Mouse (Mus musculus): ENCODE data around the gene Krtap28-10.

The Krtap28-10 gene

GRCm38 (mm10) chr1:83042380-83042779 is at the start of gene Krtap28-10:
Krtap28-10 (minus strand) TSS chr1:83042480.
- no peak for DNase-seq

DNA sequence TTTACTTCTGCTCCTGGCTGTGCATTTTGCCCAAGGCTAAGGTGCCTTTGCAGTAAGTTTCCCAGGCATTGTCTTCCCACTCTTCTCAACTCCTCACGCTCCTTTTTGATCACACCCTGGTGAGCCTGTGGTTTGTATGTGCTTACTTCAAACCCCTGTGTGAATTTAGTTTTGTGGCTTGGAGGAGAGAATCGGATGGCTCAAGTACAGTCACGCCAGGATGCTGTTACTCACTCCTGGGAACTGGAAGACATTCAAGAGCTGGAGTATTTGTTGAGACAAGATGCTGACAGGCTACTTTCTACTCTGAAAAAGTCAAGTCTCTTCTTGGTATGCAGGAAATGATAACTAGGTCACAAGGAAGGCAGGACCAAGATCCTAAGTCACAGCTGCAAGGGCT is 49.0 kb upstream of the Krtap28-10 start:
- DNase-seq, result no peak

GRCm38 (mm10) chr1:83084790-83085189 is 42.5 kb upstream of the Krtap28-10 start:
- DNase-seq, result no peak

DNA sequence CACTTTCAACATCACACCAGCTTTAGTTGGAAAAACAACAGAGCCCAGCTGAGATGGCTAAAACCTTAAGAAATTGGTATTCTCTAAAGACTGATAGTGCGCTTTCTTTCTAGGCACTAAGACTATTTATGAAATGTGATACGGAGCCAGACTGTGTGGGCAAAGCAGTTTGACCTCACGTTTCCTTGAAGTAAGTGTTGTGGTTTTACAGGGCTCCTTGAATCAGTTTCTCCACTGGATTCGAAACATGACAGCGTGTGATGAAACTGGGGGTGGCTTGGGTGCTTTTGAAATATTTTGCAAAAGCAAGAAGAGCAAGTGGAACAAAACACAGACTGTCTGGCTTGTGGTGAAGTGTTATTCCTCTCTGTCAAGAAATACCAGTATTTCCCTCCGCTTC is 34.7 kb upstream of the Krtap28-10 start:
- DNase-seq, result no peak

DNA sequence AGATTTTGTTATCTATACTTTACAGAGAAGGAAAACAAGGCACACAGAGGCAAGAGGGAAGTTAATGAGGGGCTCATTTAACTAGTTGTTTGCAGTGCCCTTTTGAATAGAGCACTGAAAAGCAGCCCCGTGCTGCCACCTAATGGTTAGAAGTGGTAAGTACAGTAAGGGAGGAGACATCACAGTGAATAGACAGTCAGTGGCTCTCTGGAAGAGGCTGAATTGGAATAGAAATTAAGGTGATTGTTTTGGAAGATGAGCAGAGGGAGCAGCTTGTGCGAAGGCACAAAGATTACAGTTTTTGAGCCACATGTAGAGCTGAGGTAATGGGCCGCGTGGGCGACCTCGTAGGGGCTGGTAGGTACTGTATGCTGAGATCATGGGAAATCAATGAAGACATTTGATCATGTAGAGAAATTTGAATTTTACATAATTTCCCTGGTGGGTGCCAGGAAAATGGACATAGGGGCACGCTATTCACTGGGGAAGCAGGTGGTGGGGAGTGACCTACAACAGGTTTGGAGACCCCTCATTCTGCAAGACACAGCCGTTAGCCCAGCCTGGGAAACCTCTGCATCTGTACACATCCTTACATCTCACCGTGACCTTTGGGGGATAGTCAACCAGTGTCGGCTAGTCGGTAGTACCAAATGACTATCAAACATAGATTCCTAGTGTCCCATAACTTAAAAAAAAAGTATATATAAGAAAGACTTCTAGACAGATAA is 34.1 kb upstream of the Krtap28-10 start:
- peak; percentile 73 for DNase-seq

GRCm38 (mm10) chr1:83075526-83076189 is 33.4 kb upstream of the Krtap28-10 start:
- DNase-seq, result no peak

GRCm38 (mm10) chr1:83067205-83067604 is 24.9 kb upstream of the Krtap28-10 start:
- no peak for DNase-seq

DNA sequence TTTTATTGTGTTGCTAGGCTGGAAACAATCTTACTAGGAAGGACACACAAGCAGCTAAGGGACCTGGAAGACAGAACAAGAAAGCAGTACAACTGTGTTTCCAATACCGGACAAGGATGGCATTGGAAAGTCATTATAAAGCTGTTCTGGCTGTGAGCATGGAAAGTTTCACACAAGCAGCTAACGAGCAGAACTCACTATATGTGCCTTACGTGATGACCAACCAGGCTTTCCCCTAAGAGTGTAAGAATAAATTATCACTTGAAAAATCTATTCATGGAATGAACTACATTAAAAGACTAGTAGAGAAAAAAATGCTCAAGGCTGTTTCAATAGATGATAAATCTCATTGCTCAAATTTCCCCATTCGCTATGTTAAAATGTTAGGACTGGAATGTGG is 24.3 kb upstream of the Krtap28-10 start:
- no peak for DNase-seq

DNA sequence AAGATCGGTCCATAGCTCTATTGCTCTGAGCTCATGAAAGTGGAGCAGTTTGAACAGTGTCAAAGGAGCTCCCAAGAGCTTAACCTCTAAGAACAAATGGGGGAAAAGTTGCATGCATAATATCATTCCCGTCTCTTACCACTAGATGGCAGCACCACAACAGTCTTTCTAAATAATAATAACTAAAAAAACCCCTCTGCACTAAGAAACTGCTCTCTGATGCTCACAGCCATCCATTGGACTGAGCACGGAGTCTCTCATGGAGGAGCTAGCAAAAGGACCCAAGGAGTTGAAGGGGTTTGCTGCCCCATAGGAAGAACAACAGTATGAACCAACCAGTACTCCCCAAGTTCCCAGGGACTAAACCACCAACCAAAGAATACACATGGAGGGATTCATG is 22.6 kb upstream of the Krtap28-10 start:
- DNase-seq, result peak; percentile 56

DNA sequence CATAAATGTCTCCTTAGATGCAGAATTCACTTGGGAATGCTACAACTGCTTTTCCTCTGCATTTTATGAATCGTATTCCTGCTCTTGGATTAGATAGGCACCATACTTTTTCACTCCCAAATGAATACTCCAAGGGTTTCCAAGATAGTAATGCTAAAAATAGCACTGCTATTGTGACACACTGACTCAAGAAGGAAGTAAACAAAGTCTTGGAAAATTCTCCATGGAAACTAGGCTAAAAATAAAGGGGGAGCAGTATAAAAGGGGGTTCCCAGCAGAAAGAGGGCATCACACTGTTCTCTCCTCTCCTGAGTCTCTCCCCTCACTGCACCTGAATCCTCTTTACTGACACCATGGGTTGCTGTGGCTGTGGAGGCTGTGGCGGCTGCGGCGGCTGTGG is 18.4 kb upstream of the Krtap28-10 start, which contains the start of gene Krtap28-13:
Krtap28-13 (plus strand) TSS at position 288 of the 400 bp plus-strand sequence.
- no peak for DNase-seq

- no peak for DNase-seq
Measured at GRCm38 (mm10) chr1:83059278-83059677, 17.0 kb upstream of the Krtap28-10 start, which contains the start of gene A030005K14Rik. A030005K14Rik (minus strand) TSS chr1:83059378.

- no peak for DNase-seq
Measured at GRCm38 (mm10) chr1:83058481-83058880, 16.2 kb upstream of the Krtap28-10 start.

- DNase-seq, result no peak
Measured at GRCm38 (mm10) chr1:83044882-83045427, 2.7 kb upstream of the Krtap28-10 start, which contains the start of gene Gm47969. Gm47969 (plus strand) TSS chr1:83044932.

GRCm38 (mm10) chr1:83039080-83039479 is 3.2 kb downstream of the Krtap28-10 start:
- no peak for DNase-seq

DNA sequence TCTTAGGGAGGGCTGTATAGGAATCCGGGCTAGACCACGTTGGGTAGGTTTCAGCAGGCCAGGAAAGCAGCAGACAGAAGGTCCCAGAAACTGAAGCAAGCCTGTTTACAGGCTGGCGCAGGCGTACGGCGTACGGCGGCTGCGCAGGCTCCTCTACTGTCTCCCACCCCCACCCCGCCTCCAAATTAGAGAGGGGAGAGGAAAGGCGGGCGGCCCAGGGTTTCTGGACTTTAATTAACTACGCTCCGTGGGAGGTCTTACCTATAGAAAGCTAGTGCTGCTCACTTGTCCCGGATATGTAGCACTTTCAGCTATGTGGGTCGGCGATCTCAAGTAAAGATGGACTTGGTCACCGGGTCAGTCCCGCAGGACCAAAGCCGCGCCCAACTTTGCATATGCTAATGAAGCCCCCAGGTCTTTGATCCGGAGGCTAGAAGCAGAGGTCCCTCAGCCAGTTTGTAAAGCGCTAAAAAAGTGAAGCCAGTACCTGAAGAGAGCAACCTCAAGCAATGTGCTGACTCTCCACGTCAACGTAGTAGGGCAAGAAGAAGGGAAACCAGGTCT is 4.1 kb downstream of the Krtap28-10 start, which contains the start of gene Slc19a3:
Slc19a3 (minus strand) TSS at position 340 of the 564 bp plus-strand sequence.
- peak; percentile 77 for DNase-seq

DNA sequence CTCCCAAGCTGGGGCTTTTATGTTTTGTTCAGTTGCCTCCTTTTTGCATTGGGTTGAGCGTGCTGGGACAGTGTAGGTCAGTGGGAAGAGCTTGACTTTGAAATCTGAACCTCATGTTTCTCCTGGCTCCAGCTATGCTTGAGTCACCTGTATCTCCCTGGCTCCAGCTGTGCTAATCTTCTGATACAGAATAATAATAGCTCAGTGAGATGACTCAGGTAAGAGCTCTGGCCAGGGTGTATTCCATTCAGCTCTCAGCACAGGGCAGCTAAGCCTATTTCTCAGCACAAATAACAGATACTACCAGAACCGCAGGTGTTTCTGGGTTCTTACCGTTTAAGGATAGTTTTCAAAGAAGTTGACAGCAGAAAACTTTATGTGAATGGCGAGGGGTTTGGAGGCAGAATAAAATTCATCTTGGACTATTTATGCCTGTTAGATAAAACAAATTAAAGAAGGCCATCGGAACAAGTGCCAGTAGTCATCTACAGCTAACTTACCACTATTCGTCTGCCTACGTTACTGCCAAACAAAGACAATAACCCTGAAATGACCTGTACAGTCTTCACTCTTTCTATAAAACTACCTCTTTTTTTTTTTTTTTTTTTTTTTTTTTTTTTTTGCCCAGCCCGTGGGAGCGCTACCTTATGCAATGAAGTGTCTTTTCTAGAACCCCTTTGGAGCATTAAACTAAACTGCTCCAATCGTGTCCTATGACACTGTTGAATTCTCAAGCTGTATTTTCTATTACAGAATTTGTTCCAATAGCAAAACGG is 5.2 kb downstream of the Krtap28-10 start:
- DNase-seq, result no peak

- DNase-seq, result no peak
Measured at GRCm38 (mm10) chr1:83034509-83034908, 7.8 kb downstream of the Krtap28-10 start.

GRCm38 (mm10) chr1:83032508-83032907 is 9.8 kb downstream of the Krtap28-10 start:
- DNase-seq, result no peak

DNA sequence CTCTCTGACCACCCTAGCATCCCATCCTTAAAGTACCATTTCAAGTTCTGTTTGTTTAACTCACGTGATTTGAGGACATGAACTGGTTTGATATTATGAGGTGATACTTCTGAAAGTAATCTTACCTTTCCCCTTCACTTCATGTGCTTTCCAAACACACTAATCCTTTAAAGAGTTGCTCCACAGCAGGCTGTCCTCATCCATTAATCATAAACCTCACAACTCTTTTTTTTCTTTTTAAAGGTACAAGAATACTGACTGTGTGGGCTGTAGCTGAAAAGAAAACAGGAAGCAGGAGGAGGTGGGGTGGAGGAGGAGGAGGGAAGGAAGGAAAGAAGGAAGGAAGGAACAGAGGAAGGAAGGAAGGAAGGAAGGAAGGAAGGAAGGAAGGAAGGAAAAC is 10.3 kb downstream of the Krtap28-10 start:
- DNase-seq, result no peak

- no peak for DNase-seq
Measured at GRCm38 (mm10) chr1:83016556-83016955, 25.7 kb downstream of the Krtap28-10 start.

- DNase-seq, result no peak
Measured at GRCm38 (mm10) chr1:83015329-83015879, 26.9 kb downstream of the Krtap28-10 start.

- DNase-seq, result no peak
Measured at GRCm38 (mm10) chr1:83014477-83014876, 27.8 kb downstream of the Krtap28-10 start.
